Mouse (Mus musculus): ENCODE data around the gene Mepe.
A peak's percentile ranks its signal among the peaks of the same experiment; 100 is the strongest.

The Mepe gene

GRCm38 (mm10) chr5:104325029-104325428 is at the start of gene Mepe:
TSS of gene Mepe (plus strand) at chr5:104325329.
- no peak for DNase-seq

- no peak for DNase-seq
These were observed 30.9 kb upstream of the Mepe start for GRCm38 (mm10) chr5:104294201-104294600.

GRCm38 (mm10) chr5:104298994-104299393 is 26.1 kb upstream of the Mepe start, which contains the start of gene Ibsp:
TSS of gene Ibsp (plus strand) at chr5:104299171.
- no peak for DNase-seq

- no peak for DNase-seq
These were observed 11.1 kb upstream of the Mepe start for GRCm38 (mm10) chr5:104314073-104314472.

GRCm38 (mm10) chr5:104326884-104327283 is 1.8 kb downstream of the Mepe start:
- no peak for DNase-seq

GRCm38 (mm10) chr5:104327389-104327788 is 2.3 kb downstream of the Mepe start:
- no peak for DNase-seq

GRCm38 (mm10) chr5:104327876-104328275 is 2.7 kb downstream of the Mepe start:
- DNase-seq: no peak

- no peak for DNase-seq
These were observed 3.3 kb downstream of the Mepe start for GRCm38 (mm10) chr5:104328317-104328850.

GRCm38 (mm10) chr5:104329381-104329780 is 4.3 kb downstream of the Mepe start:
- DNase-seq: no peak

- no peak for DNase-seq
These were observed 5.0 kb downstream of the Mepe start for GRCm38 (mm10) chr5:104330088-104330487.

GRCm38 (mm10) chr5:104332296-104332695 is 7.2 kb downstream of the Mepe start:
- no peak for DNase-seq

- peak; percentile 15 for DNase-seq
These were observed 8.1 kb downstream of the Mepe start for GRCm38 (mm10) chr5:104333231-104333640.

- DNase-seq: no peak
These were observed 8.5 kb downstream of the Mepe start for GRCm38 (mm10) chr5:104333643-104334042.

GRCm38 (mm10) chr5:104334516-104334915 is 9.4 kb downstream of the Mepe start:
- DNase-seq: no peak

- no peak for DNase-seq
These were observed 10.8 kb downstream of the Mepe start for GRCm38 (mm10) chr5:104335962-104336361.

- DNase-seq: no peak
These were observed 12.4 kb downstream of the Mepe start for GRCm38 (mm10) chr5:104337491-104337890.

GRCm38 (mm10) chr5:104339009-104339408 is 13.9 kb downstream of the Mepe start:
- no peak for DNase-seq

- peak; percentile 15 for DNase-seq
These were observed 14.8 kb downstream of the Mepe start for GRCm38 (mm10) chr5:104339706-104340512.

- no peak for DNase-seq
These were observed 15.3 kb downstream of the Mepe start for GRCm38 (mm10) chr5:104340513-104340829.

GRCm38 (mm10) chr5:104342881-104343280 is 17.8 kb downstream of the Mepe start:
- DNase-seq: no peak

- no peak for DNase-seq
These were observed 19.6 kb downstream of the Mepe start for GRCm38 (mm10) chr5:104344526-104345240.

- DNase-seq: no peak
These were observed 20.1 kb downstream of the Mepe start for GRCm38 (mm10) chr5:104345241-104345630.

GRCm38 (mm10) chr5:104351041-104351440 is 25.9 kb downstream of the Mepe start:
- DNase-seq: no peak

GRCm38 (mm10) chr5:104351874-104352273 is 26.7 kb downstream of the Mepe start:
- DNase-seq: no peak
